Mouse (Mus musculus) cerebellum, adult 2 months (tissue): ENCODE measurements around the gene Stk26. TPM values are rescaled to one million over a fixed set of nuclear protein-coding genes. Genes with fewer than 3 reads are reported as not detected.

Source experiments
- DNase-seq, 2 experiments: peaks; one replicate each; pipeline ENCODE4 v3.0.0; 2021
- H3K27ac ChIP-seq: fragments of 200-500 bp; 2 replicates; pipeline ENCODE4 v1.5.1; 2012; ENCODE audit warnings: low read length, control low read depth, inconsistent platforms; ENCODE audit not compliant: insufficient read depth
- H3K27me3 ChIP-seq: fragments of 200-500 bp; 2 replicates; pipeline ENCODE4 v1.6.1; 2012; ENCODE audit warnings: inconsistent platforms, mild to moderate bottlenecking, low read length, moderate library complexity; ENCODE audit not compliant: control insufficient read depth, insufficient read depth
- H3K4me1 ChIP-seq: fragments of 200-500 bp; 2 replicates; pipeline ENCODE4 v1.6.1; 2011; ENCODE audit warnings: low read length; ENCODE audit not compliant: control insufficient read depth, insufficient read depth
- H3K4me3 ChIP-seq: fragments of 200-500 bp; replicated peaks from 2 replicates; pipeline ENCODE3; 2011; ENCODE audit warnings: mild to moderate bottlenecking, low read depth, low read length, control low read depth; ENCODE audit not compliant: insufficient read depth
- CTCF ChIP-seq: fragments of 200-500 bp; IDR thresholded peaks from 2 replicates; pipeline ENCODE4 v1.5.1; 2011; ENCODE audit warnings: low read depth, mild to moderate bottlenecking, control low read depth, low read length, moderate library complexity, borderline replicate concordance; ENCODE audit not compliant: insufficient read depth
- POLR2A ChIP-seq: fragments of 200-500 bp; IDR thresholded peaks from 2 replicates; pipeline ENCODE4 v1.6.1; 2011; ENCODE audit warnings: low read length, control low read depth, borderline replicate concordance; ENCODE audit not compliant: insufficient read depth
- WGBS: fragments of 180-500 bp; shearing (Covaris S2); methylation state at CpG from one replicate; pipeline ENCODE4 v1.1.7; 2018; 5-methylcytosine and 5-hydroxymethylcytosine counted together
- polyA plus RNA-seq: library from polyadenylated mRNA; depleted of rRNA; stranded (reverse); fragments of >200 nt; gene quantifications from 2 replicates; pipeline ENCODE4 v1.2.3, GENCODE M21; 2012; rRNA removed

Stk26 gene
- polyA plus RNA-seq, 1 experiment = 0.92 TPM

GRCm38 (mm10) chrX:50942610-50943009, 101.8 kb downstream of the Stk26 start, which contains the start of gene Frmd7:
Gene Frmd7, minus strand, starts transcription at chrX:50942710.
- DNase-seq = no peak
- Histone ChIP-seq H3K4me3 (no peak within 1 kb of the TSS), H3K4me1 (no peaks in the 10 kb centered on the region), H3K27me3 (no peaks in the 10 kb centered on the region), H3K27ac (no peak within 1 kb of the TSS)
- TF ChIP-seq POLR2A (no peak), CTCF (no peak)
- 61% methylated on average over 14 of the region's 14 CpGs for WGBS

Other genes with a start within 250 kb of the Stk26 start
- gene Frmd7, start 101.7 kb downstream of the Stk26 start, polyA plus RNA-seq = 0.14 and 0.38 TPM in 2 replicates
- 12.6 TPM in 2 replicates for gene Rap2c, start 177.0 kb downstream of the Stk26 start, polyA plus RNA-seq